Mouse (Mus musculus) neural tube, embryonic 12.5 days (tissue): ENCODE data around the gene Gm19684. TPM values are rescaled to one million over a fixed set of nuclear protein-coding genes. Genes with fewer than 3 reads are reported as not detected.
"Not testable (repeated sequence)": the region's sequence is repeated elsewhere in the genome, so short reads cannot be mapped to it uniquely, and the experiment has no call there.

Experiments
- ATAC-seq: fragments of 200-750 bp; cut with Nextera tagmentation; 2 replicates; pipeline ENCODE4 v1.8.0; 2017; ENCODE audit warnings: low read depth, mild to moderate bottlenecking, moderate TSS enrichment, moderate library complexity; ENCODE audit not compliant: low FRiP score
- H3K27ac ChIP-seq: fragments of 300-500 bp; sonication (generic); 2 replicates; pipeline ENCODE4 v1.5.1; 2016
- H3K27me3 ChIP-seq: fragments of 300-500 bp; sonication (generic); replicated peaks from 2 replicates; pipeline ENCODE4 v1.6.1; 2016; ENCODE audit warnings: mild to moderate bottlenecking
- H3K36me3 ChIP-seq: fragments of 300-500 bp; sonication (generic); 2 replicates; pipeline ENCODE4 v1.6.1; 2016; ENCODE audit warnings: mild to moderate bottlenecking
- H3K4me1 ChIP-seq: fragments of 300-500 bp; sonication (generic); 2 replicates; pipeline ENCODE4 v1.6.1; 2016
- H3K4me2 ChIP-seq: fragments of 300-500 bp; sonication (generic); replicated peaks from 2 replicates; pipeline ENCODE4 v1.6.1; 2016; ENCODE audit warnings: mild to moderate bottlenecking
- H3K4me3 ChIP-seq: fragments of 300-500 bp; sonication (generic); 2 replicates; pipeline ENCODE4 v1.5.1; 2016
- H3K9ac ChIP-seq: fragments of 300-500 bp; sonication (generic); 2 replicates; pipeline ENCODE4 v1.6.1; 2016; ENCODE audit warnings: mild to moderate bottlenecking
- H3K9me3 ChIP-seq: fragments of 300-500 bp; sonication (generic); 2 replicates; pipeline ENCODE4 v1.6.1; 2016; ENCODE audit warnings: mild to moderate bottlenecking
- WGBS: fragments of 180-500 bp; shearing (Covaris S2); methylation state at CpG from one replicate; pipeline ENCODE4 v1.1.7; 2016; 5-methylcytosine and 5-hydroxymethylcytosine counted together
- polyA plus RNA-seq: library from polyadenylated mRNA; unstranded; fragments of >200 nt; fragmentation: Nextera tagmentation; extraction: Ambion mirVana; gene quantifications from 2 replicates; pipeline ENCODE4 v1.2.1, GENCODE M21; 2016

Gm19684 gene
- polyA plus RNA-seq, 1 experiment from 2014 or later: not detected

DNA sequence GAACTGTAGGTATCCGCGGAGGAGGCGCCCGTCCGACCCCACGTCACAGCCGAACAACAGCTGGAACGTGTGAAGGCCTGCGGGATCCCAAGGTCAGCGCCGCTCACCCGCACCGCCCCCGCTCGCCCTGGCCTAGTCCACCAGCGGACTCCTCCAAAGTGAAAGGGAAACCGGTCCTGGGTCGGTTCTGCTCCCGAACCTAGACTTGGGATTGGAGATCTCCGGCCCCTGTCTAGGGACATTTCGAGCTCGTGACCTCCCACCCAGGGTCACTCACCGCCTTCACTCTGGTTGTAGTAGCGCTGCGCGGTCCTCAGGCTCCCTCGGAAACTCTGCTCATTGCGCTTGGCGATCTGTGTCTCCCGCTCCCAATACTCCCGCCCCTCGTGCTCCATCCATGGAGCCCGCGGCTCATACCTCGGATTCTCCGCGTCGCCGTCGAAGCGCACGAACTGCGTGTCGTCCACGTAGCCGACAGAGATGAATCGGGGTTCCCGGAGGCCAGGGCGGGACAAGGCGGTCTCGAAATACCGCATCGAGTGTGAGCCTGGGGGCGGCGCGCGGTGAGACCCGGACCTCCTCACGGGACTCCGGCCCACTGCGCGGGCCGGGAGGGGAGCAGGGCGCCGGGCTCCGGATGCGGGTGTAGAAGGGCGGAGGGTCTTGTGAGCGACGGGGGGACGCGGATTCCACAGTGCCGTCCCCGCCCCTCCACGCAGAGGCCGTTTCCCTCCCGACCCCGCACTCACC is 23.8 kb downstream of the Gm19684 start:
- WGBS: 1% methylated on average over 78 of the region's 78 CpGs

DNA sequence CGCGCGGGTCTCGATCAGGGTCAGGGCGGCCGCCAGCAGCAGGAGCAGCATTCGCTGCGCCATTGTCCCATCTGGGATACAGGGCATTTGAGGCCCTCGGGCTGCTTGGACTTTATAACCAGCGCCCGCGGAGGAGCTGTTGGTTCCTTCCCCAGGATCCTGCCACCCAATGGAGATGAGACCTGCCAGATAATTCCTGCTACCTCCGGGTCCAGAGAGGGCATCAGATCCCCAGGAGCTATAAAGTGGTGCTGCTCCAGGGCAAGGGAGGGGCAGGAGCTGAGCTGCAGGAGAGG is 24.3 kb downstream of the Gm19684 start:
- ATAC-seq, H3K27ac ChIP-seq, H3K36me3 ChIP-seq, H3K4me1 ChIP-seq, H3K9me3 ChIP-seq, H3K9ac ChIP-seq: not testable (repeated sequence)
- Histone ChIP-seq H3K4me3 (peak overlapping the region; percentile 23; the same call in 1 of the 2 replicates), H3K27me3 (peaks cover 45% of the 10 kb centered on the region), H3K4me2 (peak overlapping the region; percentile 55)
- 2% methylated on average over 13 of the region's 13 CpGs for WGBS

More for the DNA sequence above, 23.8 kb downstream of the Gm19684 start:
- Histone ChIP-seq H3K27me3 (peaks cover 45% of the 10 kb centered on the region), H3K4me1 (peaks cover 9% of the 10 kb centered on the region; the same call in 1 of the 2 replicates), H3K9ac (no peak overlapping the region), H3K27ac (no peak overlapping the region), H3K9me3 (no peaks in the 10 kb centered on the region), H3K4me2 (peak overlapping the region; percentile 55), H3K36me3 (no peaks in the 10 kb centered on the region), H3K4me3 (peak overlapping the region; percentile 23; the same call in 1 of the 2 replicates)
- 0 out of 2 replicates have a peak, but pooled peaks have one; percentile 17 for ATAC-seq

DNA sequence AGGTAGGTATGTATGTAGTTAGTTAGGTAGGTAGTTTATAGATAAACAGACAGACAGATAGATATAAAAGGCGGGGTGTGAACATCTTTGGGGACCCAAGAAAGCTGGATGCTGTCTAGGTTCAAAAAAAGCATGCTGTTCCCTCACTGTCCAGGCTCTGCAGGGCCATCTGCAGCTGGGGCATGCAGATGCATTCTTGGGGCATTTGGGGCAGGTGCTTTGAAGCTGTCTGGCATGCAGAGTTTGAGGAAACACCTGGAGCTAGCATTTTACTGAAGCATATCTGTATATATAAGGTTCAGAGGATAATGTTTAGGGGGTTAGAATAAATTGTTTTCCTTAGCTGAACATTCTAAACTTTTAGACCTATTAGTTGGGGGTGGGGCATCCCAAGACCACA is 25.5 kb downstream of the Gm19684 start:
- H3K36me3 ChIP-seq, H3K9ac ChIP-seq, H3K4me1 ChIP-seq, H3K4me2 ChIP-seq, H3K9me3 ChIP-seq, H3K27ac ChIP-seq, ATAC-seq, H3K4me3 ChIP-seq: not testable (repeated sequence)
- H3K27me3 ChIP-seq: peaks cover 42% of the 10 kb centered on the region
- 81% methylated on average over 1 of the region's 1 CpGs for WGBS

DNA sequence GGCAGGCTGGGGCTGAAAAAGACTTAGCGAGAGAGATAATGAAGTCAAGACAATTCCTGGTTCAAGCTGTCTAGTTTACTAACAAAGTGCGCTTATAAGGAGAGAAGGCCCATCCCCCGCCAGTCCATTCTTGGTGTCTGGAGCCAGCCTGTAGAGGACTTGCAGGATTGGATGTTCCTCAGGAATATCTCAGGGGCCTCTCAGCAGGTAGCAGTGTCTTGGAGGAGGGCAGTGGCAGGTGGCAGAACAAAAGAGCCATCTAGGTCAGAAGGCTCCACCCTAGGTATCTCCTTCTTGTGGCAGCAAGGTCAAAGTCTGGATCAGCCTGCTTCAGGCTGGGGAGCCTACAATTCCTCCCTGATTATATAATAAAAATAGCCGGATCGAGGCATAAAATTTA is 27.0 kb downstream of the Gm19684 start:
- not testable (repeated sequence) for H3K9ac ChIP-seq, ATAC-seq
- peaks cover 45% of the 10 kb centered on the region for H3K27me3 ChIP-seq

DNA sequence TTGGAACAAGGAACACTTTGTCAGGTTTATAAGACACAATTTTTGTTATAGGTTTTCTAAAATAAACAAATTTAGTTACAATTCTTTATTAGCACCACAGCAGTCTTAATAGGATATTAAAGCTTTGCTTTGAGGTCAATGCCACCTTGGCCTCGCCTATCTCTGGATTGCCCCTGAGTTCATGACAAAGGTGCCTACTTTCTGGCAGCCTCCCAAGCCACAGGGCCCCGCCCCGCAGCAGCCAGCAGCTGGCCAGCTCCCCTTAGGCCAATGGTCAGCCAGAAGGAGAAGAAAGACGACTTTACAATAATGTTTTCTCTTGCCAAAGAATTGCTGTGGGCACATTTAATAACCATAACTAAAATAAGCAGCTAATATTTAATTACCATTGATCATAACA is 29.7 kb downstream of the Gm19684 start:
- H3K36me3 ChIP-seq, H3K4me1 ChIP-seq, H3K9ac ChIP-seq, H3K4me2 ChIP-seq, ATAC-seq, H3K4me3 ChIP-seq, H3K27ac ChIP-seq, H3K9me3 ChIP-seq: not testable (repeated sequence)
- 47% methylated on average over 4 of the region's 4 CpGs for WGBS
- peaks cover 45% of the 10 kb centered on the region for H3K27me3 ChIP-seq

More for the DNA sequence above, 27.0 kb downstream of the Gm19684 start:
- H3K4me1 ChIP-seq, H3K27ac ChIP-seq, H3K4me3 ChIP-seq, H3K9me3 ChIP-seq, H3K4me2 ChIP-seq, H3K36me3 ChIP-seq: not testable (repeated sequence)
- 73% methylated on average over 5 of the region's 5 CpGs for WGBS

DNA sequence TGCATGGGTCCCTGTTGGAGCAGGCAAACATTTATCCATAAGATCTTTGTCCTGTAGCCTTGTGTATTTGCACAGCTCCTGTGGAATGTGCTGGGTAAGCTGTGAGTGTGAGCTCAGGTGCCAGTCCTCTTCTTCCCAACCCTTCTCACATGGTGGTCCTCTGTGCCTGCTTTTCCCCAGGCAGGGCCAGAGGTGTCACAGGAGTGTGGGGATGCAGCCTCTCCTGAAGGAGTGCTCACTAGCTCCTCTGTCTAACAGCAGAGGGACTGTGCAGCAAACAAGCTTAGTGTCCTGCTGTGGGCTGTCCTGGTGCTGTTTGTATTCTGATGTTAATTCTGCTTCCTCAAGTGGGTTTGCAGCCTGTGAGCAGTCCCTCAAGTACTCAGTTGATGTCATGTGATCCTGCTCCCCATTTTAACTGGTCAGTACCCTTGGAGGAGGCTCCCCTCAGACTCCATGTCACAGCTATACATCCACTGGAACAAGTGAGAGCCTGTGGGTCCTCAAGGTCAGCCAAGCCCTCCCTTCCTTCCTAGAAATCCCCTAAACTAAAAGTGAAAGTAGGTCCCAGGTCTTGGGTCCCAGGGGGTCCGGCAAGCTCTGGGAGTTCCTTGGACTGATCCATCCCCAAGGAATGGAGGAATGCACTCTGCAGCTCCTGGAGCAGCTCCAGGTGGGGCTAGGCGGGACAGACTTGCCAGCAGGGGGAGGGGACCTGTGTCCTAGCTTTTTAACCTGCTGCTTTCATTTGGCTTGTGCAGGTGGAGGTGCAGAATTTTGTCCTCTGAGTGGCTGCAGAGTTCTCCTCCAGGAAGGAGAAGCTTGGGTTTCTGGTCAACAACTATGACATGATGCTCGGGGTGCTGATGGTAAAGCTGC is 33.0 kb downstream of the Gm19684 start:
- no peaks in the 10 kb centered on the region for H3K9me3 ChIP-seq
- no peak overlapping the region for H3K27ac ChIP-seq
- H3K9ac ChIP-seq: no peak overlapping the region
- no peak overlapping the region for H3K4me3 ChIP-seq
- H3K4me2 ChIP-seq: no peak overlapping the region
- WGBS: 18% methylated on average over 3 of the region's 3 CpGs
- H3K27me3 ChIP-seq: peaks cover 54% of the 10 kb centered on the region
- no peaks in the 10 kb centered on the region for H3K36me3 ChIP-seq
- no peak for ATAC-seq
- peaks cover 4% of the 10 kb centered on the region; the same call in 1 of the 2 replicates for H3K4me1 ChIP-seq

DNA sequence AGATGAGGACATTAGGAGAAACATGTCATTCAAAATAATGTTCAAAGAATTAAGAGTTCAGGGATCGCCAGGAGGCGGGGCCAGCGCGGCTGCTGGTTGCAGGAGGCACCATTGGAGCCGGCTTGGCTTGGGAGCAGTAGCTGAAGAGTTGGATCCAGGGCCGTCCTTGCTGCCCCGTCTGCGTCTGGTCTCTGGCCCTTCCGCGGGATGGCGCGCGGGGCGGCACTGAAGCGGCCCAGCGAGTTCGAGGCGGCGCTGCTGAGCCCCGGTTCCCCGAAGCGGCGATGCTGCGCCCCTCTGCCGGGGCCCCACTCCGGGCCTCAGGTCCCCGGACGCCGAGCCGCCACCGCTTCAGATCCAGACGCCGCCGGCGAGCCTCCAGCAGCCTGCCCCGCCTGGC is 36.3 kb downstream of the Gm19684 start:
- ATAC-seq, H3K36me3 ChIP-seq, H3K9ac ChIP-seq, H3K9me3 ChIP-seq, H3K4me1 ChIP-seq, H3K27ac ChIP-seq: not testable (repeated sequence)
- peak overlapping the region; percentile 53 for H3K4me2 ChIP-seq
- H3K27me3 ChIP-seq: peaks cover 74% of the 10 kb centered on the region
- under 1% methylated on average over 36 of the region's 36 CpGs for WGBS
- peak overlapping the region; percentile 1; the same call in 1 of the 2 replicates for H3K4me3 ChIP-seq

DNA sequence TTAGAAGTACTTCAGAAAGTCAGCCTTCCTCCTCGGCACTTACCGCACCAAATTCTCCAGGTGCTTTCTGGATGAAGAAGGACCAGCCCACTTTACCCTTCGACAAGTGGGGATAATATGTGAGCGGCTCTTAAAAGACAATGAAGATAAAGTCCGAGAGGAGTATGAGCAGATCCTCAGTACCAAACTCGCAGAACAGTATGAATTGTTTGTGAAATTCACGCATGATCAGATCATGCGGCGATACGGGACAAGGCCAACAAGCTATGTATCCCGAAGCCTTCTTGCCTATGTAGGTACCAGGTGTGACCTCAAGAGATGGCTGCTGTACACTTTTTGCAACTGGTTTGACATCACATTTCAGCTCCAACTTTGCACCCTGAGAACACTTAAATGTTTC is 36.8 kb downstream of the Gm19684 start:
- Histone ChIP-seq H3K27me3 (peaks cover 74% of the 10 kb centered on the region), H3K4me2 (peak overlapping the region; percentile 53)
- 9% methylated on average over 11 of the region's 11 CpGs for WGBS
- H3K4me1 ChIP-seq, H3K9ac ChIP-seq, H3K9me3 ChIP-seq, H3K27ac ChIP-seq, ATAC-seq, H3K4me3 ChIP-seq, H3K36me3 ChIP-seq: not testable (repeated sequence)

DNA sequence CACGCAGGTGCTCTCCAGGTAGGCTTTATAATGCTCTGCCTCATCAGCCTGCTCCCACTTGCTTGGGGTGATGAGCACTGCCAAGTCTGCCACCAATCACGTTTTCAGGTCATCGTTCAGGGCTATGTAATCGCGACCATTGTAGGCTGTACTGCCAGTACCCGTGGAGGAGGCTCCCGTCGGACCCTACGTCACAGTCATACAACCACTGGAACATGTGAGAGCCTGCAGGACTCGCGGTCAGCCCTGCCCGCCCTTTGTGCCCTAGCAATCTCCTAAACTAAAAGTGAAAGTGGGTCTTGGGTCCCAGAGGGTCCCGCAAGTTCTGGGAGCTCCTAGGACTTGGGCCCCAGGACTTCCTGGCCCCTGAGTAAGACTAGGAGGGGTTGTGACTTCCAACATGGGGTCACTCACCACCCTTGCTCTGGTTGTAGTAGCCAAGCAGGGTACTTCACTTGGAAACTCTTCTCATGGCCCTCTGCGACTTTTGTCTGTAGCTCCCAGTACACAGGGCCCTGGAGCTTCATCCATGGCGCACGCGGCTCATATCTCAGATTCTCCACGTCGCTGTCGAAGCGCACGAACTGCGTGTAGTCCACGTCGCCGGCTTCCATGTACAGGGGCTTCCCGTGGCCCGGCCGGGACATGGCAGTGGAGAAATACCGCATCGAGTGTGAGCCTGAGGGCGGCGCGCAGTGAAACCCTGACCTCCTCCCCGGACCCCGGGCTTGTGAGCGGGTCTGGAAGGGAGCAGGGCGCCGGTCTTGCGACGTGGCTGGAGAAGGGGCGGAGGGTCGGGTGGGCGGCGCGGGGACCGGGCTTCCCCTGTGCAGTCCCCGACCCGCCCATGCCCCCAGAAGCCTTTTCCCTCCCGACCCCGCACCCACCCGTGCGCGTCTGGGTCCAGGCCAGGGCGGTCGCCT is 39.9 kb downstream of the Gm19684 start:
- WGBS: 1% methylated on average over 55 of the region's 56 CpGs
- H3K36me3 ChIP-seq: no peaks in the 10 kb centered on the region
- no peak overlapping the region for H3K9ac ChIP-seq
- no peaks in the 10 kb centered on the region for H3K9me3 ChIP-seq
- no peak overlapping the region for H3K27ac ChIP-seq
- H3K27me3 ChIP-seq: peaks cover 78% of the 10 kb centered on the region
- H3K4me2 ChIP-seq: peak overlapping the region; percentile 7; the same call in 1 of the 2 replicates
- ATAC-seq: no peak
- H3K4me3 ChIP-seq: no peak overlapping the region
- peaks cover 4% of the 10 kb centered on the region; the same call in 1 of the 2 replicates for H3K4me1 ChIP-seq

DNA sequence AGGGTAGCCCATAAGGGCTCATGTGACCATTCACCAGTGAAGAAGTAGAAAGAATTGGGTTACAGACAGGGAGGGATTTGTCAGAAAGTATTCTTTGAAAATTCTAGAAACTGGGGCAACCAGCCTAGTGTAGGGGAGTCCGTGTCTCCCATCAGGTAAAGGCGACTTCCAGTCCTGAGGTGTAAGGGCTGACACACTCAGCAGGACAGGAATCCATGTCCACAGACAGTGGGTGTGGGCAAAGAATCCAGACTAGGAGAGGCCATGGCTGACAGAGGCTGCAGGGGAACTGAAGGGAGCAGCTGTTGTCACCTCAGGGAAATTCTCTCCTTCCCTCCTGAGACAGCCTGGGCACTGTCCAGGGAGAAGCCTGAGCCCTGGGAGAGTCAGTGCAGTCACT is 45.4 kb downstream of the Gm19684 start:
- H3K27me3 ChIP-seq: peaks cover 78% of the 10 kb centered on the region
- 19% methylated on average over 2 of the region's 2 CpGs for WGBS
- H3K4me2 ChIP-seq, H3K9me3 ChIP-seq, H3K36me3 ChIP-seq, H3K4me1 ChIP-seq, H3K9ac ChIP-seq, ATAC-seq, H3K27ac ChIP-seq, H3K4me3 ChIP-seq: not testable (repeated sequence)

DNA sequence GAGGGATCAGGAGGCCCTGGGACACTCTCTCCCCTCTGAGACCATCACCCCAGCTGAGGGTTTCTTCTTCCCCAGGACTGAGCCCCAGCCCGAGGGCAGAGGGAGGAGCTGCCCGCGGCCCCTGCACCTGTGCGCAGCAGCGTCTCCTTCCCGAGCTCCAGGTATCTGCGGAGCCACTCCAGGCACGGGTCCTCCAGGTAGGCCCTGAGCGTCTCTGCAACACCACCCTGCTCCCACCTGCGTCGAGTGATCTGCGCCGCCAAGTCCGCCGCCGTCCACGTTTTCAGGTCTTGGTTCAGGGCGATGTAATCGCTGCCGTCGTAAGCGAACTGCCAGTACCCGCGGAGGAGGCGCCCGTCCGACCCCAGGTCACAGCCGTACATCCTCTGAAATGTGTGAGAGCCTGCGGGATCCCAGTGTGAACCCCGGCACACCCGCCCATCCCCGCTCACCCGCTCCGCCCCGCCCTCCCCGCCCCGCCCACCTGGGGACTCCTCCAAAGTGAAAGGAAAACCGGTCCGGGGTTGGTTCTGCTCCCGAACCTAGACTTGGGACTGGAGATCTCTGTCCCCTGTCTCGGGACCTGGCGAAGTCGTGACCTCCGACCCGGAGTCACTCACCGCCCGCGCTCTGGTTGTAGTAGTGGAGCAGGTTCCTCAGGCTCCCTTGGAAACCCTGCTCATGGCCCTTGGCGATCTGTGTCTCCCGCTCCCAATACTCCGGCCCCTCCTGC is 46.0 kb downstream of the Gm19684 start:
- ATAC-seq: no peak

More for the DNA sequence above, 46.0 kb downstream of the Gm19684 start:
- H3K4me1 ChIP-seq: peaks cover 9% of the 10 kb centered on the region; the same call in 1 of the 2 replicates
- H3K4me2 ChIP-seq: peak overlapping the region; percentile 48
- H3K9ac ChIP-seq: no peak overlapping the region
- peak overlapping the region; percentile 16; the same call in 1 of the 2 replicates for H3K4me3 ChIP-seq
- H3K9me3 ChIP-seq: no peaks in the 10 kb centered on the region
- no peaks in the 10 kb centered on the region for H3K36me3 ChIP-seq
- H3K27me3 ChIP-seq: peaks cover 72% of the 10 kb centered on the region
- WGBS: 1% methylated on average over 51 of the region's 51 CpGs
- no peak overlapping the region for H3K27ac ChIP-seq
